Mouse (Mus musculus): ENCODE measurements around the gene Kcmf1.

Kcmf1 gene

GRCm38 (mm10) chr6:72899781-72900681, at the start of gene Kcmf1:
Kcmf1 (minus strand) TSS chr6:72899979.
- DNase-seq (ENCODE audit: low read depth): no peak

GRCm38 (mm10) chr6:72949161-72949756, 49.5 kb upstream of the Kcmf1 start:
- no peak for DNase-seq (ENCODE audit: low read depth)

GRCm38 (mm10) chr6:72948392-72948791, 48.6 kb upstream of the Kcmf1 start:
- no peak for DNase-seq (ENCODE audit: low read depth)

- no peak for DNase-seq (ENCODE audit: low read depth)
Observed at GRCm38 (mm10) chr6:72947960-72948359, 48.2 kb upstream of the Kcmf1 start.

- DNase-seq (ENCODE audit: low read depth): peak; percentile 29
Observed at GRCm38 (mm10) chr6:72940493-72940892, 40.7 kb upstream of the Kcmf1 start.

- no peak for DNase-seq (ENCODE audit: low read depth)
Observed at GRCm38 (mm10) chr6:72937859-72938258, 38.1 kb upstream of the Kcmf1 start.

- DNase-seq (ENCODE audit: low read depth): no peak
Observed at GRCm38 (mm10) chr6:72937430-72937829, 37.7 kb upstream of the Kcmf1 start.

GRCm38 (mm10) chr6:72932955-72933354, 33.2 kb upstream of the Kcmf1 start:
- DNase-seq (ENCODE audit: low read depth): no peak

GRCm38 (mm10) chr6:72931533-72931932, 31.8 kb upstream of the Kcmf1 start:
- no peak for DNase-seq (ENCODE audit: low read depth)

GRCm38 (mm10) chr6:72929795-72930398, 30.1 kb upstream of the Kcmf1 start:
- no peak for DNase-seq (ENCODE audit: low read depth)

- peak; percentile 74 for DNase-seq (ENCODE audit: low read depth)
Observed at GRCm38 (mm10) chr6:72926755-72927482, 27.1 kb upstream of the Kcmf1 start.

- peak; percentile 36 for DNase-seq (ENCODE audit: low read depth)
Observed at GRCm38 (mm10) chr6:72926031-72926430, 26.3 kb upstream of the Kcmf1 start.

GRCm38 (mm10) chr6:72923381-72923780, 23.6 kb upstream of the Kcmf1 start:
- DNase-seq (ENCODE audit: low read depth): no peak

- no peak for DNase-seq (ENCODE audit: low read depth)
Observed at GRCm38 (mm10) chr6:72921081-72921480, 21.3 kb upstream of the Kcmf1 start.

- DNase-seq (ENCODE audit: low read depth): no peak
Observed at GRCm38 (mm10) chr6:72918510-72919033, 18.8 kb upstream of the Kcmf1 start.

- no peak for DNase-seq (ENCODE audit: low read depth)
Observed at GRCm38 (mm10) chr6:72916330-72916729, 16.6 kb upstream of the Kcmf1 start.

GRCm38 (mm10) chr6:72914087-72914749, 14.4 kb upstream of the Kcmf1 start:
- DNase-seq (ENCODE audit: low read depth): no peak

GRCm38 (mm10) chr6:72911261-72911660, 11.5 kb upstream of the Kcmf1 start:
- DNase-seq (ENCODE audit: low read depth): no peak

- DNase-seq (ENCODE audit: low read depth): no peak
Observed at GRCm38 (mm10) chr6:72902254-72902990, 2.6 kb upstream of the Kcmf1 start.

- DNase-seq (ENCODE audit: low read depth): no peak
Observed at GRCm38 (mm10) chr6:72900952-72901351, 1.2 kb upstream of the Kcmf1 start.
